Mouse (Mus musculus) hindbrain, embryonic 14.5 days (tissue): ENCODE measurements around the gene Hmgn2. TPM values are rescaled to one million over a fixed set of nuclear protein-coding genes. Genes with fewer than 3 reads are reported as not detected.
A peak's percentile ranks its signal among the peaks of the same experiment; 100 is the strongest.
"Not testable (repeated sequence)": the region's sequence is repeated elsewhere in the genome, so short reads cannot be mapped to it uniquely, and the experiment has no call there.

Experiments
- ATAC-seq: fragments of 200-750 bp; cut with Nextera tagmentation; 2 replicates; pipeline ENCODE4 v1.8.0; 2017; ENCODE audit warnings: moderate number of reproducible peaks, mild to moderate bottlenecking, moderate TSS enrichment, moderate library complexity; ENCODE audit not compliant: low FRiP score
- DNase-seq: peaks from one replicate; pipeline ENCODE4 v3.0.0-alpha.2; 2015; ENCODE audit warnings: low spot score
- H3K27ac ChIP-seq: fragments of 300-500 bp; sonication (generic); 2 replicates; pipeline ENCODE4 v1.5.1; 2014; ENCODE audit warnings: mild to moderate bottlenecking, moderate library complexity
- H3K27me3 ChIP-seq: fragments of 300-500 bp; sonication (generic); 2 replicates; pipeline ENCODE4 v1.6.1; 2014; ENCODE audit warnings: mild to moderate bottlenecking, low read length, mixed read lengths; ENCODE audit not compliant: control insufficient read depth, insufficient read depth
- H3K36me3 ChIP-seq: fragments of 300-500 bp; sonication (generic); replicated peaks from 2 replicates; pipeline ENCODE4 v1.6.1; 2014; ENCODE audit not compliant: control insufficient read depth, insufficient read depth
- H3K4me1 ChIP-seq: fragments of 300-500 bp; sonication (generic); replicated peaks from 2 replicates; pipeline ENCODE4 v1.6.1; 2014; ENCODE audit warnings: antibody characterized with exemption, low read length, mixed read lengths; ENCODE audit not compliant: control insufficient read depth, insufficient read depth
- H3K4me2 ChIP-seq: fragments of 300-500 bp; sonication (generic); replicated peaks from 2 replicates; pipeline ENCODE4 v1.6.1; 2014; ENCODE audit warnings: mild to moderate bottlenecking, moderate library complexity
- H3K4me3 ChIP-seq: fragments of 300-500 bp; sonication (generic); replicated peaks from 2 replicates; pipeline ENCODE4 v1.5.1; 2014; ENCODE audit warnings: mild to moderate bottlenecking, low read length
- H3K9ac ChIP-seq: fragments of 300-500 bp; sonication (generic); 2 replicates; pipeline ENCODE4 v1.6.1; 2014
- H3K9me3 ChIP-seq: fragments of 300-500 bp; sonication (generic); 2 replicates; pipeline ENCODE4 v1.6.1; 2016; ENCODE audit warnings: low read length; ENCODE audit not compliant: control insufficient read depth
- WGBS: fragments of 180-500 bp; shearing (Covaris S2); extraction: QIAGEN DNeasy Blood & Tissue Kit; methylation state at CpG from one replicate; pipeline ENCODE4 v1.1.7; 2014; 5-methylcytosine and 5-hydroxymethylcytosine counted together
- polyA plus RNA-seq: library from polyadenylated mRNA; unstranded; fragments of >200 nt; fragmentation: Nextera tagmentation; extraction: Ambion mirVana; gene quantifications from 2 replicates; pipeline ENCODE4 v1.2.1, GENCODE M21; 2014

Gene Hmgn2
- polyA plus RNA-seq, 1 experiment from 2014 or later: 1,147 TPM

DNA sequence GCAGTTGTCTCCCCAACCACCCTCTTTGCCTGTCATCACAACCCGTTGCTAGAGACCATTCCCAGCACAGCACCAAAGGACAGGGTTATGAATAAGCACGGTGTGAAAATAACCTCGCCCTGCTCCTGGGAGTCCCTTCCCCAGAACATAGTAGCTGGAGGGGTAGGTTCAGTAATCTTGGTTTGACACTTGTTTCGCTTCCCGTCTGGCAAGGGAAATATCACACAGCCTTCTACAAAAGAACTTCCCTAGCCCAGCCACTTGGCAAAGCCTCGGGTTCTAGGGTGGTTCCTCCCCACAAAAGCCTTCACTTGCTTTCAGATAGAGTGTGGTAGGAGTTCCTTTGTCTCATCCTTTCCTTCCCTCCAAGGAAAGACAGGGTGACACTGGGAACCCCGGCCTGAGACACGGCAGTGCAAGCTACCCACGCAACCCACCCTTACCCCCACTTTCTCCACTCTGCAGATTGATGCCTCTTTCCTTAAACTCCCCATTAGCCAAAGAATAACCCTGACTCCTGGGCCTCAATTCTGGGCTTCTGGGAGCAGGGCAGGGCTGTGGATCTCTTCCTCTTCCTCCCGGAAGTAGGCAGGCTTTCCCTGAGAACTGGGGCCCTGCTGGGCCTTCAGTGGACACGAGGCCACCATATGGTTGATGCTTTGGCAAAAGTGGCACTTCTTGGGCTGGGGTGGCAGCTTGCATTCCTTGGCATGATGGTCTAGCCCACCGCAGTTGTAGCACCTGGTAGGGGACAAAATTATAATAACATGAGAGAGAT, 37.3 kb upstream of the Hmgn2 start:
- H3K4me1 ChIP-seq: 0 out of 2 replicates have a peak, but pooled peaks cover 4% of the 10 kb centered on the region
- no peak overlapping the region for H3K27ac ChIP-seq
- H3K4me2 ChIP-seq: no peak overlapping the region
- H3K4me3 ChIP-seq: no peak overlapping the region
- no peaks in the 10 kb centered on the region for H3K36me3 ChIP-seq
- H3K9me3 ChIP-seq: no peaks in the 10 kb centered on the region
- H3K27me3 ChIP-seq: no peaks in the 10 kb centered on the region
- H3K9ac ChIP-seq: no peak overlapping the region
- ATAC-seq: no peak
- 83% methylated on average over 12 of the region's 12 CpGs for WGBS
- no peak for DNase-seq

DNA sequence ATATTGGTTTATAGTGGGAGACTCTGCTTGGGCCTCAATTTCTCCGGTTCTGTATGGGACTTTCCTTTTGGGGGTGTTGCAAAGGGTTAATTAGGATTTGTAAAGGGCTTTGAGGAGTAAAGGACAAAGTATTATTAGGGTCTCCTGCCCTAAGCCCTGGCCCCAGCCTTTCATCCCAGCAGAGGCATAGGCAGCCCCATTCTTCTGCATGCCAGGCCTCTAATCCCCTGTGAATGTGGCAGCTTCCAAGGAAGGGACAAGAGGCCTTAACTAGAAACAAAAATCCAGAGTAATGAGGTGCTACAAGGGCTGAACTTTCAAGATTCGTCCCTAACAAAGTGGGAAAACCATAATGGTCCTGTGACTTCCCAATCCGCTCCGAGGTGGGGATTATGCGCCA, 34.5 kb upstream of the Hmgn2 start:
- Histone ChIP-seq H3K9me3 (no peaks in the 10 kb centered on the region), H3K4me3 (no peak overlapping the region), H3K36me3 (no peaks in the 10 kb centered on the region), H3K9ac (no peak overlapping the region), H3K4me2 (no peak overlapping the region), H3K4me1 (peaks cover 13% of the 10 kb centered on the region; the same call in 1 of the 2 replicates), H3K27me3 (no peaks in the 10 kb centered on the region), H3K27ac (no peak overlapping the region)
- ATAC-seq (no peak), DNase-seq (no peak)
- 44% methylated on average over 5 of the region's 5 CpGs for WGBS

DNA sequence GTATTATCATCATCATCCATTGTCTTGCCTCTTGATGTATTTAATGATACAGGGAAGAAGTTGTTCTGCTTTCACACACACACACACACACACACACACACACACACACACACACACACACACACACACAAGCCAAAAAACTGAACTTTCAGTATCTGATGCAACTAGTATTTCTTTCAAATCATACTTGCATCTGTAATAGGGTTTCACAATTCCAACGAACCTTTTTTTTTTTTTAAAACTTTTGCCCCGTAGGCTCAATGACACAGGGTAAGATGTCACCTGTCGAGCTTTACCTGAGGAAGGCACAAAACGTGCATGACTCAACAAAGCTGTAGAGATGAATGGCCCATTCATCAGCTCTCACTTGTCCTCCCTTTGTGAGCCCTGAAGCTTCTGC, 33.8 kb upstream of the Hmgn2 start:
- no peaks in the 10 kb centered on the region for H3K9me3 ChIP-seq
- no peaks in the 10 kb centered on the region for H3K27me3 ChIP-seq
- peaks cover 13% of the 10 kb centered on the region; the same call in 1 of the 2 replicates for H3K4me1 ChIP-seq
- no peak overlapping the region for H3K4me3 ChIP-seq
- no peak overlapping the region for H3K27ac ChIP-seq
- H3K36me3 ChIP-seq: no peaks in the 10 kb centered on the region
- ATAC-seq: no peak
- no peak for DNase-seq
- H3K4me2 ChIP-seq: no peak overlapping the region
- H3K9ac ChIP-seq: no peak overlapping the region
- WGBS: 62% methylated on average over 4 of the region's 4 CpGs

DNA sequence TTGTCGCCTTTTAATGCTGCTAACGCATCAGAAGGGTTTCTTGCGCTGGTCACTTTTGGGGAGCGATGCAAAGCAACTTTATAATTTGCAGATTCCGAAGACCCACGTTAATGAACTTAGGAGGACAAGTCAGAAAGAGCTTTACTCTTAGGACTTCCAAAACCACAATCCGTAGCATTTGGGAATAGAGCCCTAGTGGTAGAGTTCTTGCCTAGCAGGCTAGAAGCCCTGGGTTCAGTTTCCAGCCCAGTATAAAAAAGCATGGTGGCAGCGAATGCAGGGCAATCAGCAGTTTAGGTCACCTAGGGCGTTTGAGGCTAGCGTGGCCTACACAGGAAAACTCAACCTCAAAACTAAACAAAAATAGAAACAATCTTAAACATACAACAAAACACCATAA, 33.3 kb upstream of the Hmgn2 start:
- Histone ChIP-seq H3K36me3 (peaks cover 4% of the 10 kb centered on the region; the same call in 1 of the 2 replicates), H3K9ac (no peak overlapping the region), H3K27ac (no peak overlapping the region), H3K4me1 (peaks cover 13% of the 10 kb centered on the region; the same call in 1 of the 2 replicates), H3K4me3 (no peak overlapping the region), H3K27me3 (no peaks in the 10 kb centered on the region), H3K4me2 (peak overlapping the region; percentile 83; the same call in 1 of the 2 replicates), H3K9me3 (no peaks in the 10 kb centered on the region)
- ATAC-seq: no peak
- DNase-seq: no peak
- WGBS: 44% methylated on average over 10 of the region's 10 CpGs

DNA sequence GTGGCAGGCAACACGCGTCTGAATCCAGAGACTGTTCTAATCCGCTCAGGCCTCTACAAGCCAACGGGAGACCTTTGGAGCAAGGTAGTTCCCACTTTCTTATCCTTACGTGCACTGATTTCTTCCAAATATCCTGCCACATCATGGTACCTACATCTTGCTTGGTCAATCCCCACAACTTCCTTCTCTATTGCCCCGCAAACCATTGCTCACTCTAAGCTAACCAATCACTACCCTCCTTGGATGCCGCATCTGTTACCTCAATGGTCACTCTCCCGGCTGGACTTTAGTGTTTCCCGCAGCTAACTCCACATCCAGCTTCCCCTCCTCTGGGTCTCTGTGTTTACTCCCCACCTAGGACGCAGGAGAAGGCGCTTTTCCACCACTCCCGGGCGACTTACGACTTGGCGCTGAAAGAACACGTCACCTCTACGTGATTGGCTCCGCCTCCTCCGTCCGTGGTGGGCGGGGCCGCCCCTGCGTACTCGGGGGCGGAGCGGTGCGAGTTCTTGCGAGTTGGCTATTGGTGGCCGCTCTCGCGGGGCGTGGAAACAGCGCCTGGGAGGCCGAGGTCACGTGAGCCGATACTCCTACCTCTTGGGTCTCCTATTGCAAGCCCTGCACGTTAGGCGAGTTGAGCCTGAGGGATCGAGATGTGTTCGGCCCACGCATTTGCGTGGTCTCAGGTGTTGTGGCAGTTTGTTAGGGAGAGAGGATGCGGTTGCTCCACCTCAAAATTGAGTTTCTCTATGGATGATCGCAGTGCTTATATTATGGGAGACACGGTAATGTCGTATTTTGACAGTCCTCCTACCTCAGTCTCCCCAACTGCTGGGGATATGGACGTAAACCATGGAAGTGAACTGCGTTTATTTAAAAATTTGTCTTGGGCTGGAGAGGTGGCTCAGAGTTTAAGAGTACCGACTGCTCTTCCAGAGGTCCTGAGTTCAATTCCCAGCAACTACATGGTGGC, 32.3 kb upstream of the Hmgn2 start, which contains the start of gene Dhdds:
TSS of gene Dhdds (minus strand) at position 453 of the 973 bp plus-strand sequence.
- 2% methylated on average over 49 of the region's 49 CpGs for WGBS
- DNase-seq (peak; percentile 99), ATAC-seq (peak; percentile 97)
- Histone ChIP-seq H3K4me3 (peak within 1 kb of the TSS; percentile 56), H3K9ac (peak within 1 kb of the TSS; percentile 62), H3K36me3 (peaks cover 14% of the 10 kb centered on the region), H3K27ac (peak within 1 kb of the TSS; percentile 60), H3K4me2 (peak within 1 kb of the TSS; percentile 83), H3K9me3 (no peaks in the 10 kb centered on the region), H3K4me1 (peaks cover 13% of the 10 kb centered on the region; the same call in 1 of the 2 replicates), H3K27me3 (no peaks in the 10 kb centered on the region)

DNA sequence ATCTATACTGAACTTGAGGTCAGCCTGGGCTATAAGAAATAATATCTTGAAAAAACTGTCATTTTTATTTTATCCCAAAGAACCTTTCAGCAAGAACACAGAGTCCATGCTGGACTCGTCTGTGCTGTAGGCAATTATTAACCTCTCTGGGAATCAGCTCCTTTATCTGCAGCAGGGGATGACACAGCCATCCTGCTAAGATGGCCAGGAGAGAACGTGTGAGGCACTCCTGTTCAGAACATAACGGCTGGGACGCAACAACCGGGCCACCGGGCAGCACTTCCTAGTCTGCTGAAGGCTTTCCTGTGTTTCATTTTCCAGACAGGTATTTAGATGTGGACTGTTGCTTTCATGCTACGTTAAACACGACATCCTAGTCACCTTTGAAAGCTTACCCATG, 26.2 kb upstream of the Hmgn2 start:
- no peak overlapping the region for H3K4me2 ChIP-seq
- H3K27me3 ChIP-seq: no peaks in the 10 kb centered on the region
- H3K9me3 ChIP-seq: no peaks in the 10 kb centered on the region
- H3K36me3 ChIP-seq: peaks cover 68% of the 10 kb centered on the region
- peaks cover 3% of the 10 kb centered on the region; the same call in 1 of the 2 replicates for H3K4me1 ChIP-seq
- no peak overlapping the region for H3K9ac ChIP-seq
- DNase-seq: no peak
- H3K4me3 ChIP-seq: no peak overlapping the region
- WGBS: 88% methylated on average over 8 of the region's 8 CpGs
- ATAC-seq: no peak
- H3K27ac ChIP-seq: no peak overlapping the region

DNA sequence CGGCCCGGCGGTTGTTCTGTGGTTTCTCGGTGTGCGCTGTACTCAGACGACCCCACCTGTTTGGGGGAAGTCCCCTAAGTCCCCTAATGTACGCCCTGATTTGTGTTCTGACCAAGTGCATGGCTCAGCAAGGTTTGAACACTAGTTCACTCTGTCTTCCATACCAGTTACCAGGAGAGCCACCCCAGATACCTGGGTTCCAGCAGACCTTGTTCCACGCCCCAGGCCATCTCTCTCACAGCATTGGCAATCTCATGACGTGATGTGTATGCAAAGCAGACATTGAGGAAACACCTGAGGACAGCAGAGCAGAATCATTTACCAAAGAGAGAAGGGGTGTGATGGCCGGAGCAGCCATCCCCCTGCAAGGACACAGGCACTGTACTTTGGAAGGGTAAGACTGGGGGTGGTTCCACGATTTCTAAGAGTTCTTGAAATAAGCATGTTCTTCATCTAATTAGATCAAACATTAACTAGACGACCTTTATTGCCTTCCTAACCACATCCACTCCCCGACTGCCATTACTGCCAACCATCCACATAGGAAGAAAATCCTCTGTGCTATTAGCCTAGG, 22.7 kb upstream of the Hmgn2 start:
- Histone ChIP-seq H3K4me1 (no peaks in the 10 kb centered on the region), H3K36me3 (peaks cover 89% of the 10 kb centered on the region), H3K27ac (no peak overlapping the region), H3K9ac (no peak overlapping the region), H3K27me3 (no peaks in the 10 kb centered on the region), H3K9me3 (no peaks in the 10 kb centered on the region), H3K4me2 (no peak overlapping the region), H3K4me3 (no peak overlapping the region)
- WGBS: 91% methylated on average over 13 of the region's 13 CpGs
- ATAC-seq: no peak
- DNase-seq: no peak

DNA sequence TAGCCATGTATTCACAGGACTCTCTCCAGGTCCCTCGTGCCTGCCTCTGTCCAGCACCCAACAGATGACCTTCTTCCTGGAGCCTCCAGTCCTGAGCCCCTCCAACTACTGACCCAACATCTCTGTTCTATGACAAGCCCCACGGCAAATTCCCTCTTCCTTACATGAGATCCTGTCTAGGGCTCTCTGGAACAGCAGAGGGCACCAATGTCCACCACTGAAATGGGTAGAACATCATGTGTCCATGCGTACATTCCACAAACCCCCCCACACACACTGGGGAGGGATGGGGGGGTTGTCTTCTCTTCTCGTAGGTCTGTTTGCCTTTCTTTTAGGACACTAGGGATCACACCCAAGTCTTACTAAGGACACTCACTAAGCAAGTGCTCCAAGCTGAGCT, 21.6 kb upstream of the Hmgn2 start:
- peaks cover 89% of the 10 kb centered on the region for H3K36me3 ChIP-seq
- H3K9ac ChIP-seq: no peak overlapping the region
- H3K4me1 ChIP-seq: no peaks in the 10 kb centered on the region
- H3K4me3 ChIP-seq: no peak overlapping the region
- no peak overlapping the region for H3K4me2 ChIP-seq
- H3K27ac ChIP-seq: no peak overlapping the region
- no peak for DNase-seq
- no peaks in the 10 kb centered on the region for H3K27me3 ChIP-seq
- no peaks in the 10 kb centered on the region for H3K9me3 ChIP-seq
- WGBS: 64% methylated on average over 4 of the region's 4 CpGs
- ATAC-seq: no peak

DNA sequence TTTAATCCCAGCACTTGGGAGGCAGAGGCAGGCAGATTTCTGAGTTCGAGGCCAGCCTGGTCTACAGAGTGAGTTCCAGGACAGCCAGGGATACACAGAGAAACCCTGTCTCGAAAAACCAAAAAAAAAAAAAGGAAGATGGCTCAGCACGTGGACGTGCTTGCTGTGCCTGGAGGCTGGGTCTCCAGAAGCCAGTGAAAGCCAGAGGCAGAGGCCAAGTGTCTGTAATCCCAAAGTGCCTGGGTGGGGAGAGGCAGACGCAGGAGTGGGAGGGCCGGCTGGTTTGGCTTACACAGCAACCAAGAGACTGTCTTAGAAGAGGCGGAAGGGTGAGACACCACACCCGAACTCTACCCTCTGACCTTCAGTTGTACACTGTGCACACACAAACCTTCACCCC, 19.8 kb upstream of the Hmgn2 start:
- not testable (repeated sequence) for H3K27me3 ChIP-seq, H3K27ac ChIP-seq, H3K4me3 ChIP-seq, H3K9ac ChIP-seq, DNase-seq, ATAC-seq, H3K4me2 ChIP-seq, H3K9me3 ChIP-seq, H3K4me1 ChIP-seq
- peaks cover 79% of the 10 kb centered on the region for H3K36me3 ChIP-seq
- WGBS: 90% methylated on average over 7 of the region's 8 CpGs
